Mouse (Mus musculus) heart, embryonic 13.5 days (tissue): Measurements from ENCODE around the gene Cdk18. TPM values are rescaled to one million over a fixed set of nuclear protein-coding genes. Genes with fewer than 3 reads are reported as not detected.
A peak's percentile ranks its signal among the peaks of the same experiment; 100 is the strongest.
"Not testable (repeated sequence)": the region's sequence is repeated elsewhere in the genome, so short reads cannot be mapped to it uniquely, and the experiment has no call there.

Experiments
- ATAC-seq: fragments of 200-750 bp; cut with Nextera tagmentation; 2 replicates; pipeline ENCODE4 v1.8.0; 2017; ENCODE audit warnings: moderate TSS enrichment; ENCODE audit not compliant: insufficient number of reproducible peaks, low FRiP score, low TSS enrichment; ENCODE audit errors: extremely low read depth
- H3K27ac ChIP-seq: fragments of 300-500 bp; sonication (generic); replicated peaks from 2 replicates; pipeline ENCODE4 v1.5.1; 2015; ENCODE audit warnings: moderate library complexity, mild to moderate bottlenecking, inconsistent platforms
- H3K27me3 ChIP-seq: fragments of 300-500 bp; sonication (generic); replicated peaks from 2 replicates; pipeline ENCODE4 v1.6.1; 2015; ENCODE audit warnings: mild to moderate bottlenecking, inconsistent platforms
- H3K36me3 ChIP-seq: fragments of 300-500 bp; sonication (generic); 2 replicates; pipeline ENCODE4 v1.6.1; 2015; ENCODE audit warnings: mild to moderate bottlenecking, inconsistent platforms
- H3K4me1 ChIP-seq: fragments of 300-500 bp; sonication (generic); 2 replicates; pipeline ENCODE4 v1.6.1; 2015; ENCODE audit warnings: inconsistent platforms
- H3K4me2 ChIP-seq: fragments of 300-500 bp; sonication (generic); 2 replicates; pipeline ENCODE4 v1.6.1; 2015; ENCODE audit warnings: inconsistent platforms, mild to moderate bottlenecking, moderate library complexity
- H3K4me3 ChIP-seq: fragments of 300-500 bp; sonication (generic); 2 replicates; pipeline ENCODE4 v1.5.1; 2015; ENCODE audit warnings: moderate library complexity, mild to moderate bottlenecking, inconsistent platforms
- H3K9ac ChIP-seq: fragments of 300-500 bp; sonication (generic); 2 replicates; pipeline ENCODE4 v1.6.1; 2015; ENCODE audit warnings: inconsistent platforms, mild to moderate bottlenecking, moderate library complexity
- H3K9me3 ChIP-seq: fragments of 300-500 bp; sonication (generic); 2 replicates; pipeline ENCODE4 v1.6.1; 2016; ENCODE audit warnings: inconsistent platforms
- WGBS: fragments of 180-500 bp; shearing (Covaris S2); methylation state at CpG from one replicate; pipeline ENCODE4 v1.1.7; 2015; ENCODE audit warnings: mixed read lengths; 5-methylcytosine and 5-hydroxymethylcytosine counted together
- polyA plus RNA-seq: library from polyadenylated mRNA; unstranded; fragments of >200 nt; fragmentation: Nextera tagmentation; extraction: Ambion mirVana; gene quantifications from 2 replicates; pipeline ENCODE4 v1.2.1, GENCODE M21; 2015

Gene Cdk18
- 2.4 and 3.4 TPM in 2 replicates for polyA plus RNA-seq

GRCm38 (mm10) chr1:132139416-132139864, at the start of gene Cdk18:
Gene Cdk18, minus strand, starts transcription at chr1:132139684.
- Histone ChIP-seq H3K4me3 (peak within 1 kb of the TSS; percentile 60), H3K27me3 (peaks cover 2% of the 10 kb centered on the region), H3K36me3 (no peaks in the 10 kb centered on the region), H3K9me3 (no peaks in the 10 kb centered on the region), H3K27ac (no peak within 1 kb of the TSS), H3K9ac (peak within 1 kb of the TSS; percentile 81), H3K4me1 (peaks cover 26% of the 10 kb centered on the region), H3K4me2 (peak within 1 kb of the TSS; percentile 81)
- no peak for ATAC-seq
- under 1% methylated on average over 30 of the region's 30 CpGs for WGBS

GRCm38 (mm10) chr1:132189231-132189630, 49.7 kb upstream of the Cdk18 start:
- Histone ChIP-seq H3K9me3 (no peaks in the 10 kb centered on the region), H3K27me3 (peaks cover 87% of the 10 kb centered on the region), H3K4me1 (peaks cover 22% of the 10 kb centered on the region), H3K27ac (no peak overlapping the region), H3K4me3 (no peak overlapping the region), H3K36me3 (no peaks in the 10 kb centered on the region), H3K9ac (no peak overlapping the region), H3K4me2 (no peak overlapping the region)
- no peak for ATAC-seq
- WGBS, result 44% methylated on average over 4 of the region's 4 CpGs

GRCm38 (mm10) chr1:132188442-132189066, 49.1 kb upstream of the Cdk18 start:
- 23% methylated on average over 9 of the region's 9 CpGs for WGBS
- H3K36me3 ChIP-seq, result no peaks in the 10 kb centered on the region
- H3K4me2 ChIP-seq, result no peak overlapping the region
- ATAC-seq, result no peak
- no peak overlapping the region for H3K4me3 ChIP-seq
- H3K9ac ChIP-seq, result no peak overlapping the region
- no peaks in the 10 kb centered on the region for H3K9me3 ChIP-seq
- H3K27me3 ChIP-seq, result peaks cover 87% of the 10 kb centered on the region
- peaks cover 21% of the 10 kb centered on the region for H3K4me1 ChIP-seq
- no peak overlapping the region for H3K27ac ChIP-seq

- no peak for ATAC-seq
- H3K27me3 ChIP-seq, result peaks cover 74% of the 10 kb centered on the region
- WGBS, result 67% methylated on average over 4 of the region's 4 CpGs
Observed at GRCm38 (mm10) chr1:132186303-132186702, 46.8 kb upstream of the Cdk18 start.

GRCm38 (mm10) chr1:132171619-132172018, 32.1 kb upstream of the Cdk18 start:
- no peak for ATAC-seq
- Histone ChIP-seq H3K27ac (no peak overlapping the region), H3K4me3 (no peak overlapping the region), H3K4me2 (no peak overlapping the region), H3K27me3 (peaks cover 23% of the 10 kb centered on the region), H3K9me3 (no peaks in the 10 kb centered on the region), H3K4me1 (peaks cover 10% of the 10 kb centered on the region), H3K36me3 (no peaks in the 10 kb centered on the region), H3K9ac (no peak overlapping the region)
- 43% methylated on average over 1 of the region's 2 CpGs for WGBS

More at GRCm38 (mm10) chr1:132186303-132186702, 46.8 kb upstream of the Cdk18 start:
- Histone ChIP-seq H3K4me3 (no peak overlapping the region), H3K27ac (no peak overlapping the region), H3K9ac (no peak overlapping the region), H3K4me2 (no peak overlapping the region), H3K4me1 (peaks cover 12% of the 10 kb centered on the region), H3K36me3 (no peaks in the 10 kb centered on the region), H3K9me3 (no peaks in the 10 kb centered on the region)

GRCm38 (mm10) chr1:132170698-132171097, 31.2 kb upstream of the Cdk18 start:
- Histone ChIP-seq H3K27me3 (peaks cover 23% of the 10 kb centered on the region), H3K9me3 (no peaks in the 10 kb centered on the region), H3K27ac (no peak overlapping the region), H3K9ac (no peak overlapping the region), H3K36me3 (no peaks in the 10 kb centered on the region), H3K4me3 (no peak overlapping the region), H3K4me2 (no peak overlapping the region), H3K4me1 (peaks cover 10% of the 10 kb centered on the region)
- ATAC-seq, result no peak
- WGBS, result 51% methylated on average over 6 of the region's 6 CpGs

- peaks cover 36% of the 10 kb centered on the region for H3K27me3 ChIP-seq
- H3K36me3 ChIP-seq, result no peaks in the 10 kb centered on the region
- WGBS, result 9% methylated on average over 12 of the region's 12 CpGs
- peak overlapping the region; percentile 35 for H3K4me3 ChIP-seq
- no peak overlapping the region for H3K27ac ChIP-seq
- H3K9ac ChIP-seq, result peak overlapping the region; percentile 69; the same call in 1 of the 2 replicates
- H3K4me1 ChIP-seq, result peaks cover 10% of the 10 kb centered on the region
- no peaks in the 10 kb centered on the region for H3K9me3 ChIP-seq
- ATAC-seq, result no peak
- peak overlapping the region; percentile 62 for H3K4me2 ChIP-seq
Observed at GRCm38 (mm10) chr1:132168115-132168767, 28.8 kb upstream of the Cdk18 start.

- no peak for ATAC-seq
- 53% methylated on average over 3 of the region's 3 CpGs for WGBS
- no peaks in the 10 kb centered on the region for H3K36me3 ChIP-seq
Observed at GRCm38 (mm10) chr1:132165859-132166258, 26.4 kb upstream of the Cdk18 start.

GRCm38 (mm10) chr1:132164780-132165518, 25.5 kb upstream of the Cdk18 start:
- peaks cover 10% of the 10 kb centered on the region for H3K4me1 ChIP-seq
- peaks cover 48% of the 10 kb centered on the region for H3K27me3 ChIP-seq
- no peak overlapping the region for H3K4me3 ChIP-seq
- no peaks in the 10 kb centered on the region for H3K9me3 ChIP-seq
- no peak overlapping the region for H3K27ac ChIP-seq
- H3K4me2 ChIP-seq, result no peak overlapping the region
- 18% methylated on average over 13 of the region's 13 CpGs for WGBS
- ATAC-seq, result no peak
- no peaks in the 10 kb centered on the region for H3K36me3 ChIP-seq
- H3K9ac ChIP-seq, result no peak overlapping the region

More at GRCm38 (mm10) chr1:132165859-132166258, 26.4 kb upstream of the Cdk18 start:
- Histone ChIP-seq H3K9me3 (no peaks in the 10 kb centered on the region), H3K4me2 (no peak overlapping the region), H3K4me3 (no peak overlapping the region), H3K9ac (no peak overlapping the region), H3K27me3 (peaks cover 43% of the 10 kb centered on the region), H3K4me1 (peaks cover 10% of the 10 kb centered on the region), H3K27ac (no peak overlapping the region)

- 42% methylated on average over 9 of the region's 9 CpGs for WGBS
- not testable (repeated sequence) for H3K36me3 ChIP-seq, H3K9ac ChIP-seq, H3K4me3 ChIP-seq, H3K4me1 ChIP-seq, H3K27ac ChIP-seq, ATAC-seq, H3K9me3 ChIP-seq, H3K4me2 ChIP-seq
- peaks cover 57% of the 10 kb centered on the region for H3K27me3 ChIP-seq
Observed at GRCm38 (mm10) chr1:132162618-132163017, 23.1 kb upstream of the Cdk18 start.

GRCm38 (mm10) chr1:132161211-132161880, 21.9 kb upstream of the Cdk18 start:
- no peak overlapping the region for H3K9ac ChIP-seq
- H3K27me3 ChIP-seq, result peaks cover 59% of the 10 kb centered on the region
- no peak overlapping the region for H3K4me2 ChIP-seq
- H3K4me1 ChIP-seq, result peaks cover 10% of the 10 kb centered on the region; the same call in 1 of the 2 replicates
- no peaks in the 10 kb centered on the region for H3K36me3 ChIP-seq
- WGBS, result 60% methylated on average over 7 of the region's 7 CpGs
- no peaks in the 10 kb centered on the region for H3K9me3 ChIP-seq
- no peak overlapping the region for H3K4me3 ChIP-seq
- no peak overlapping the region for H3K27ac ChIP-seq
- ATAC-seq, result no peak
